13 mouse cellular contexts compared by ENCODE assay signal in the genomic region with DNA sequence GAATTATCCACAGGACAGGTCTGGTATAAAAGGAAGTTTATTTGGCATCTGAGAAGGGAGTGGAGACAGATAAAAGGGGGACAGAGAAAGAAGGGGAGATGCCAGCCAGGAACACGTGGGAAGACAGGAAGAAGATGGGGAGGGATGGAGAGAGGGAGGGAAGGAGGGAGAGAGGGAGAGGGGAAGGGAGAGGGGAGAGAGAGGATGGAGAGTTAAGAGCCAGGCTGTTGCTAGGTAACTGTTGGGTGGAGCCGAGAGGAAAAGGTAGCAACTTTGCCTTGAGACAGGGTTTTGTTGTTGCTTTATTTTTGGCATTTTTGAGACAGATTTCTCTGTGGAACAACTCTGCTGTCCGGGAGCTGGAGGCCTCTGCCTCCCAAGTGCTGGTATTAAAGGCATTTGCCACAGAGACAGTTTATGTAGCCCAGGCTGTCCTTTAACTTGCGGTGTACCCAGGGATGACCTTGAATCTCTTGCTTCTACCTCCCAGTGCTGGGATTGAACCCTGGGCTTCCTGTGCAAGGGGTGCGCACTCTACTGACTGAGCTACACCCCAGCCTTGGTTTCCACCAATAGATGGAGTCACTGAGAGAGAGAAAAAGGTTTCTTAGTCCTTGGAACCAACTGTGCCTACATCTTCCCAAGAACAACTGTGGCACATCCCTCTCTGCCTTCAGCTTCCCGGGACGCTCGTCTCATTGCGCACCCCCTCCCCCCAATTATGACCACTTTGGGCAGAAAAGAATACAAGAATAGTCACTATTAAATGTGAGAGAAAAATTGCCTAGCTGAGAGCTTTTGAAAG. TPM values are rescaled to one million over a fixed set of nuclear protein-coding genes. Genes with fewer than 3 reads are reported as not detected.
A peak's percentile ranks its signal among the peaks of the same experiment; 100 is the strongest.
DNase-seq lines count a peak whose midpoint lies in the region; ATAC-seq and TF ChIP-seq lines count a peak whose summit lies in the region.
"Had no signal": no experiment of that assay in that cellular context is flagged by ENCODE, and none has a peak within 500 bp of the region (broad histone marks: within the 10 kb centered on the region; RNA-seq: fewer than 3 reads in every experiment).

No protein-coding gene starts in this region.

- H3K4me2 ChIP-seq in forebrain, embryonic 12.5 days, result 0 out of 2 replicates have a peak overlapping the region, but pooled peaks have one; percentile 6
- no peak overlapping the region for H3K4me2 ChIP-seq in lung, embryonic 14.5 days
- 0 out of 2 replicates have a peak overlapping the region, but pooled peaks have one; percentile 6 for H3K4me2 ChIP-seq in forebrain, embryonic 14.5 days (ENCODE audit: low read length)
- H3K4me2 ChIP-seq in stomach, postnatal 0 days (replicated peaks; ENCODE audit: low read depth), result no peak overlapping the region
- H3K4me2 ChIP-seq in hindbrain, embryonic 14.5 days (replicated peaks), result no peak overlapping the region
- H3K4me2 ChIP-seq: neural tube, embryonic 12.5 days had no signal

- H3K36me3 ChIP-seq in forebrain, embryonic 12.5 days (replicated peaks), result no peaks in the 10 kb centered on the region
- no peaks in the 10 kb centered on the region for H3K36me3 ChIP-seq in forebrain, embryonic 10.5 days (replicated peaks)
- H3K36me3 ChIP-seq in lung, embryonic 14.5 days (ENCODE audit: insufficient read depth), result no peaks in the 10 kb centered on the region
- no peaks in the 10 kb centered on the region for H3K36me3 ChIP-seq in forebrain, embryonic 14.5 days (ENCODE audit: control insufficient read depth, insufficient read depth, low read length)
- no peaks in the 10 kb centered on the region for H3K36me3 ChIP-seq in stomach, postnatal 0 days (ENCODE audit: control insufficient read depth, insufficient read depth, low read length)
- H3K36me3 ChIP-seq in hindbrain, embryonic 14.5 days (replicated peaks; ENCODE audit: control insufficient read depth, insufficient read depth), result no peaks in the 10 kb centered on the region
- H3K36me3 ChIP-seq: neural tube, embryonic 12.5 days had no signal

- ATAC-seq in forebrain, embryonic 12.5 days (ENCODE audit: low FRiP score), result peak; percentile 36; the same call in 1 of the 2 replicates
- no peak for ATAC-seq in lung, embryonic 14.5 days (ENCODE audit: insufficient read depth)
- no peak for ATAC-seq in forebrain, embryonic 14.5 days
- no peak for ATAC-seq in stomach, postnatal 0 days (ENCODE audit: low FRiP score, low TSS enrichment)
- ATAC-seq in hindbrain, embryonic 14.5 days (ENCODE audit: low FRiP score), result no peak
- ATAC-seq: liver, postnatal 0 days had no signal

- H3K4me3 ChIP-seq in forebrain, embryonic 12.5 days (replicated peaks), result no peak overlapping the region
- H3K4me3 ChIP-seq in forebrain, embryonic 10.5 days, result no peak overlapping the region
- H3K4me3 ChIP-seq in lung, embryonic 14.5 days (ENCODE audit: low read depth, low read length), result no peak overlapping the region
- H3K4me3 ChIP-seq in lung, adult 2 months (replicated peaks; ENCODE audit: extremely low read depth, low read depth, low read length), result no peak overlapping the region
- no peak overlapping the region for H3K4me3 ChIP-seq in forebrain, embryonic 14.5 days (ENCODE audit: low read depth, low read length)
- no peak overlapping the region for H3K4me3 ChIP-seq in stomach, postnatal 0 days (ENCODE audit: low read depth, low read length)
- no peak overlapping the region for H3K4me3 ChIP-seq in hindbrain, embryonic 14.5 days (replicated peaks; ENCODE audit: low read length)
- H3K4me3 ChIP-seq: megakaryocyte, embryonic 14.5 days; neural tube, embryonic 12.5 days had no signal

- H3K27ac ChIP-seq in forebrain, embryonic 12.5 days, result 0 out of 2 replicates have a peak overlapping the region, but pooled peaks have one; percentile 15
- no peak overlapping the region; the same call in 1 of the 2 replicates for H3K27ac ChIP-seq in forebrain, embryonic 10.5 days
- H3K27ac ChIP-seq in lung, embryonic 14.5 days (ENCODE audit: low read depth), result no peak overlapping the region; the same call in 1 of the 2 replicates
- H3K27ac ChIP-seq in forebrain, embryonic 14.5 days (ENCODE audit: low read depth, low read length), result no peak overlapping the region
- H3K27ac ChIP-seq in stomach, postnatal 0 days (replicated peaks), result peak overlapping the region; percentile 71; the same call in 1 of the 2 replicates
- no peak overlapping the region for H3K27ac ChIP-seq in hindbrain, embryonic 14.5 days
- H3K27ac ChIP-seq: neural tube, embryonic 12.5 days had no signal

- H3K9me3 ChIP-seq in forebrain, embryonic 12.5 days, result no peaks in the 10 kb centered on the region
- no peaks in the 10 kb centered on the region for H3K9me3 ChIP-seq in forebrain, embryonic 10.5 days
- no peaks in the 10 kb centered on the region for H3K9me3 ChIP-seq in lung, embryonic 14.5 days (ENCODE audit: low read depth, low read length)
- no peaks in the 10 kb centered on the region for H3K9me3 ChIP-seq in forebrain, embryonic 14.5 days (replicated peaks; ENCODE audit: control insufficient read depth, low read length)
- no peaks in the 10 kb centered on the region for H3K9me3 ChIP-seq in stomach, postnatal 0 days (ENCODE audit: control insufficient read depth, low read length)
- no peaks in the 10 kb centered on the region for H3K9me3 ChIP-seq in hindbrain, embryonic 14.5 days (ENCODE audit: control insufficient read depth, low read length)
- H3K9me3 ChIP-seq: megakaryocyte, embryonic 14.5 days; neural tube, embryonic 12.5 days had no signal

- 0 out of 2 replicates have a peak, but pooled peaks cover 5% of the 10 kb centered on the region for H3K27me3 ChIP-seq in forebrain, embryonic 12.5 days
- H3K27me3 ChIP-seq in forebrain, embryonic 10.5 days (ENCODE audit: poor library complexity, severe bottlenecking), result peaks cover 31% of the 10 kb centered on the region
- H3K27me3 ChIP-seq in lung, embryonic 14.5 days (ENCODE audit: insufficient read depth, low read length), result no peaks in the 10 kb centered on the region
- H3K27me3 ChIP-seq in forebrain, embryonic 14.5 days (replicated peaks; ENCODE audit: control insufficient read depth, insufficient read depth, low read length), result no peaks in the 10 kb centered on the region
- H3K27me3 ChIP-seq in stomach, postnatal 0 days (ENCODE audit: control insufficient read depth, insufficient read depth, low read length), result no peaks in the 10 kb centered on the region
- H3K27me3 ChIP-seq in hindbrain, embryonic 14.5 days (ENCODE audit: control insufficient read depth, insufficient read depth, low read length), result no peaks in the 10 kb centered on the region
- H3K27me3 ChIP-seq: megakaryocyte, embryonic 14.5 days had no signal

- no peak for DNase-seq in forebrain, embryonic 10.5 days (ENCODE audit: extremely low spot score, low spot score)
- DNase-seq in lung, embryonic 14.5 days, result no peak
- DNase-seq in lung, adult 2 months, result no peak
- DNase-seq in forebrain, embryonic 14.5 days (ENCODE audit: low spot score), result peak; percentile 33
- DNase-seq in stomach, postnatal 0 days (ENCODE audit: low spot score), result no peak
- no peak for DNase-seq in adrenal gland, postnatal 4 days (ENCODE audit: low spot score in 2 of 2)
- no peak for DNase-seq in hindbrain, embryonic 14.5 days (ENCODE audit: low spot score)
- DNase-seq: adrenal gland, adult 2 months; cerebellum, adult 8-10 months; liver, postnatal 0 days had no signal

- TF ChIP-seq CTCF in lung, embryonic 14.5 days (IDR thresholded peaks at IDR 0.05; ENCODE audit: low read depth), result no peak
- no peak for TF ChIP-seq CTCF in lung, adult 2 months (IDR thresholded peaks at IDR 0.05; ENCODE audit: insufficient read depth, low read length)
- no peak for TF ChIP-seq CTCF in stomach, postnatal 0 days (IDR thresholded peaks at IDR 0.05; ENCODE audit: low read depth)

- TF ChIP-seq POLR2A in lung, adult 2 months (IDR thresholded peaks at IDR 0.05; ENCODE audit: borderline replicate concordance, extremely low read depth, low read depth, low read length), result no peak

- no peak for TF ChIP-seq EP300 in stomach, postnatal 0 days (optimal IDR thresholded peaks at IDR 0.05)

- peaks cover 28% of the 10 kb centered on the region for H3K4me1 ChIP-seq in forebrain, embryonic 12.5 days
- H3K4me1 ChIP-seq in forebrain, embryonic 10.5 days, result peaks cover 41% of the 10 kb centered on the region
- peaks cover 22% of the 10 kb centered on the region for H3K4me1 ChIP-seq in lung, embryonic 14.5 days (ENCODE audit: insufficient read depth)
- H3K4me1 ChIP-seq in lung, adult 2 months (ENCODE audit: control insufficient read depth, insufficient read depth, low read length), result peaks cover 7% of the 10 kb centered on the region
- H3K4me1 ChIP-seq in forebrain, embryonic 14.5 days (ENCODE audit: control insufficient read depth, insufficient read depth, low read length), result peaks cover 13% of the 10 kb centered on the region
- no peaks in the 10 kb centered on the region for H3K4me1 ChIP-seq in stomach, postnatal 0 days (replicated peaks; ENCODE audit: control insufficient read depth, insufficient read depth)
- no peaks in the 10 kb centered on the region; the same call in 1 of the 2 replicates for H3K4me1 ChIP-seq in hindbrain, embryonic 14.5 days (replicated peaks; ENCODE audit: control insufficient read depth, insufficient read depth, low read length)

- WGBS in forebrain, embryonic 12.5 days, result 18% methylated on average over 9 of the region's 9 CpGs
- 28% methylated on average over 9 of the region's 9 CpGs for WGBS in forebrain, embryonic 10.5 days
- 31% methylated on average over 9 of the region's 9 CpGs for WGBS in lung, embryonic 14.5 days
- 57% methylated on average over 9 of the region's 9 CpGs for WGBS in lung, adult 2 months
- 19% methylated on average over 9 of the region's 9 CpGs for WGBS in forebrain, embryonic 14.5 days
- WGBS in stomach, postnatal 0 days, result 52% methylated on average over 9 of the region's 9 CpGs
- 36% methylated on average over 9 of the region's 9 CpGs for WGBS in hindbrain, embryonic 14.5 days

- H3K9ac ChIP-seq in forebrain, embryonic 12.5 days, result no peak overlapping the region
- H3K9ac ChIP-seq in lung, embryonic 14.5 days, result peak overlapping the region; percentile 4; the same call in 1 of the 2 replicates
- H3K9ac ChIP-seq in forebrain, embryonic 14.5 days (ENCODE audit: low read length), result no peak overlapping the region
- H3K9ac ChIP-seq in stomach, postnatal 0 days (ENCODE audit: low read length), result no peak overlapping the region
- H3K9ac ChIP-seq in hindbrain, embryonic 14.5 days, result no peak overlapping the region
- H3K9ac ChIP-seq: liver, postnatal 0 days; neural tube, embryonic 12.5 days had no signal

RNA-seq across cellular contexts. Expression of a gene that starts 25.5 kb away (rescaled TPM):
- 10.5 and 10.7 TPM in 2 replicates for polyA plus RNA-seq in forebrain, embryonic 12.5 days (2016; fragmentation: Nextera tagmentation; extraction: Ambion mirVana)
- 6.2 and 6.4 TPM in 2 replicates for polyA plus RNA-seq in forebrain, embryonic 10.5 days (2016; fragmentation: Nextera tagmentation; extraction: Ambion mirVana)
- polyA plus RNA-seq in lung, embryonic 14.5 days (2014; fragmentation: Nextera tagmentation; extraction: Ambion mirVana), result 10.9 and 11.3 TPM in 2 replicates
- 12.6 and 15.1 TPM in 2 replicates for polyA plus RNA-seq in lung, adult 2 months (2012; rRNA removed)
- polyA plus RNA-seq in forebrain, embryonic 14.5 days (2014; fragmentation: Nextera tagmentation; extraction: Ambion mirVana), result 11.9 and 17.6 TPM in 2 replicates
- 11.6 and 12.1 TPM in 2 replicates for polyA plus RNA-seq in stomach, postnatal 0 days (2015; fragmentation: Nextera tagmentation; extraction: Ambion mirVana)
- 10 to 100 TPM; 31.5 to 33.0 TPM for total RNA-seq in adrenal gland, postnatal 4 days (2021)
- polyA plus RNA-seq in hindbrain, embryonic 14.5 days (2014; fragmentation: Nextera tagmentation; extraction: Ambion mirVana), result 40.1 and 41.4 TPM in 2 replicates

Comparison
In these comparisons a context has a peak if more than half of its experiments do, and no peak if none do; other contexts are left out.
1. H3K27ac ChIP-seq: peak in forebrain, embryonic 12.5 days (single experiment) and stomach, postnatal 0 days (single experiment); none in forebrain, embryonic 10.5 days (single experiment), lung, embryonic 14.5 days (single experiment), forebrain, embryonic 14.5 days (single experiment) and hindbrain, embryonic 14.5 days (single experiment).
2. H3K4me2 ChIP-seq: peak in forebrain, embryonic 12.5 days (single experiment) and forebrain, embryonic 14.5 days (single experiment); none in lung, embryonic 14.5 days (single experiment), stomach, postnatal 0 days (single experiment) and hindbrain, embryonic 14.5 days (single experiment).